Mouse (Mus musculus) embryonic facial prominence, embryonic 11.5 days (tissue): Measurements from ENCODE around the gene Slc17a3. TPM values are rescaled to one million over a fixed set of nuclear protein-coding genes. Genes with fewer than 3 reads are reported as not detected.

Experiments
- ATAC-seq: fragments of 200-750 bp; cut with Nextera tagmentation; replicated peaks from 2 replicates; pipeline ENCODE4 v1.8.0; 2017; ENCODE audit warnings: low read depth; ENCODE audit not compliant: insufficient number of reproducible peaks, low FRiP score, low TSS enrichment
- DNase-seq: peaks from one replicate; pipeline ENCODE4 v3.0.0-alpha.2; 2015; ENCODE audit warnings: low spot score
- H3K27ac ChIP-seq: fragments of 300-500 bp; sonication (generic); replicated peaks from 2 replicates; pipeline ENCODE4 v1.5.1; 2014; ENCODE audit warnings: mild to moderate bottlenecking, low read depth, low read length, control low read depth
- H3K27me3 ChIP-seq: fragments of 300-500 bp; sonication (generic); 2 replicates; pipeline ENCODE4 v1.6.1; 2014; ENCODE audit warnings: mild to moderate bottlenecking, low read length, moderate library complexity, mixed read lengths; ENCODE audit not compliant: control insufficient read depth, insufficient read depth
- H3K36me3 ChIP-seq: fragments of 300-500 bp; sonication (generic); replicated peaks from 2 replicates; pipeline ENCODE4 v1.6.1; 2014; ENCODE audit warnings: low read depth, mild to moderate bottlenecking, low read length, moderate library complexity, mixed read lengths; ENCODE audit not compliant: control insufficient read depth, insufficient read depth
- H3K4me1 ChIP-seq: fragments of 300-500 bp; sonication (generic); 2 replicates; pipeline ENCODE4 v1.6.1; 2014; ENCODE audit warnings: low read length, mixed read lengths; ENCODE audit not compliant: control insufficient read depth, insufficient read depth
- H3K4me2 ChIP-seq: fragments of 300-500 bp; sonication (generic); 2 replicates; pipeline ENCODE4 v1.6.1; 2014; ENCODE audit warnings: low read depth, mild to moderate bottlenecking, control low read depth, low read length, moderate library complexity
- H3K4me3 ChIP-seq: fragments of 300-500 bp; sonication (generic); 2 replicates; pipeline ENCODE4 v1.5.1; 2014; ENCODE audit warnings: low read depth, low read length, control low read depth
- H3K9ac ChIP-seq: fragments of 300-500 bp; sonication (generic); replicated peaks from 2 replicates; pipeline ENCODE4 v1.6.1; 2014; ENCODE audit warnings: mild to moderate bottlenecking, control low read depth, low read length
- H3K9me3 ChIP-seq: fragments of 300-500 bp; sonication (generic); replicated peaks from 2 replicates; pipeline ENCODE4 v1.6.1; 2016; ENCODE audit warnings: mild to moderate bottlenecking, low read length, inconsistent platforms, mixed read lengths; ENCODE audit not compliant: control insufficient read depth
- WGBS: fragments of 180-500 bp; shearing (Covaris S2); extraction: QIAGEN DNeasy Blood & Tissue Kit; methylation state at CpG from one replicate; pipeline ENCODE4 v1.1.7; 2014; 5-methylcytosine and 5-hydroxymethylcytosine counted together
- polyA plus RNA-seq: library from polyadenylated mRNA; unstranded; fragments of >200 nt; fragmentation: Nextera tagmentation; extraction: Ambion mirVana; gene quantifications from 2 replicates; pipeline ENCODE4 v1.2.1, GENCODE M21; 2014

Gene Slc17a3
- polyA plus RNA-seq, 1 experiment from 2014 or later: not detected

DNA sequence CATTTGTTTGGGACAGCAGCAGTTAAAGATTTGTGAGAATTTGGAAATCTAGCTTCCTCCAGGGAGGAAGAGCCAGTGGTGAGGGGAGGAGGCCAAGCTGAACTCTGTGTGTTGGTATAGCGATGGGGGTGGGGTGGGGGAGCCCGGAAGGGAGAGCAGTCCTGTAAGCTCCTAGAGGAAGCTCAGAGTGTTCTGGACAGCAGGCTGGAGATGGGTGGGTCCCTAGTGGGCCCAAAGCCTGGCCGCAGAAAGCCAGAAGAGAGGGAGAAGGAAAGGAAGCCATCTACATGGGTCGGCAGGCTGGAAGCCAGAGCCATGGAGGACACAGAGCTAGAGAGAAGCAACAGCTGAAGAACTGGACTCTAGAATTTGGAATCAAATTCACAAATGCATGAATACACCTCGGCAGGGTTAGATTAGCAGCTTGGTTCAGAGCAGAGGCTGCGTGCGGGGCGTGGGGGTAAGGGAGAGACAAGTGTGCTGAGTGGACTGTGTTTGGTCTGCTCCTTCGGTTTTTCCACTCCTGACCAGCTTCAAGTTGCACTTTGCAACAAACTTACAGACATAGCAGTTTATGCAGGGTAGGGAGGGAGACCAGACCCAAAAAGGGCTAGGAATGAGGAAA lies 27.0 kb downstream of the Slc17a3 start:
- Histone ChIP-seq H3K36me3 (no peaks in the 10 kb centered on the region), H3K4me2 (no peak overlapping the region), H3K27me3 (no peaks in the 10 kb centered on the region), H3K4me3 (no peak overlapping the region), H3K4me1 (no peaks in the 10 kb centered on the region), H3K9me3 (no peaks in the 10 kb centered on the region), H3K27ac (no peak overlapping the region), H3K9ac (no peak overlapping the region)
- 68% methylated on average over 9 of the region's 9 CpGs for WGBS
- DNase-seq (no peak), ATAC-seq (no peak)

DNA sequence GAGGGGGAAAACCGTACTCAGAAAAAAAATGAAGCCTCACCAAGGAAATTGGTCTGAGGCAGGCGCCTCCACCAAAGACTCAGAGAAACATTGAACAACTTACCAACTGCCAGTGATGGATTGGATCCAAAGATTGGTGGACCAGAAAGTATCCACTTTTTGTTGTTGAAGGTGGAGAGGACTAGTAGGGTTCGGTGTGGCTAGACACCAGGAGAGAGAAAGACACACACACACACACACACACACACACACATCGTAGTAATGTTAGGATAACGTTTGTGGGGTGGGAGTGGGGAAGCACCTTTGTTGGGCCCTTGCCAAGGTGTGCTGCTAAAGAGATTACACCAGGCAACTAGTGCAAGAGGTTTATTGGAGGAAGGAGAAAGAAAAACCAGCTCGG lies 27.8 kb downstream of the Slc17a3 start:
- H3K36me3 ChIP-seq: no peaks in the 10 kb centered on the region
- 88% methylated on average over 6 of the region's 6 CpGs for WGBS
- H3K9ac ChIP-seq: no peak overlapping the region
- no peak overlapping the region for H3K4me2 ChIP-seq
- H3K27me3 ChIP-seq: no peaks in the 10 kb centered on the region
- no peaks in the 10 kb centered on the region for H3K4me1 ChIP-seq
- H3K27ac ChIP-seq: no peak overlapping the region
- H3K4me3 ChIP-seq: no peak overlapping the region
- DNase-seq (no peak), ATAC-seq (no peak)
- no peaks in the 10 kb centered on the region for H3K9me3 ChIP-seq

DNA sequence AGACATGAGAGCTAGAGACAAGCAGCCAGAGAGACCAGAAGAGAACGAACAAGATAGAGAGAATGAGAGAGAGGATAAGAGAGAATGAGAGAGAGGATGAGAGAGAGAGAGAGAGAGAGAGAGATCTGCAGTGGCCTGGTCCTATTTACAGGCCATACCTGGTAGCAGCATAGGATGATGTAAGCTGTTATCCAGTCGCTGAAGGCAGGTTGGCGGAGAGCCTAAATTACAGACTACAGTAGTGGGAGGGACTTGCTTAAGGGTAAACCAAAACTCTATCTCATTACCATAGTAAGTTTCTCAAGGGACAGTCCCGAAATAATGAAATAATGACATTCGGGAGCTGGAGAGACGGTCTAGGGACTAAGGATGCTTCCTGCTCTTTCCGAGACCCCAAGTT lies 28.2 kb downstream of the Slc17a3 start, which contains the start of gene Slc17a1:
TSS of gene Slc17a1 (plus strand) at position 346 of the 400 bp plus-strand sequence.
- Histone ChIP-seq H3K9ac (no peak within 1 kb of the TSS), H3K4me2 (no peak within 1 kb of the TSS), H3K36me3 (no peaks in the 10 kb centered on the region), H3K4me3 (no peak within 1 kb of the TSS), H3K27ac (no peak within 1 kb of the TSS), H3K27me3 (no peaks in the 10 kb centered on the region), H3K9me3 (no peaks in the 10 kb centered on the region), H3K4me1 (no peaks in the 10 kb centered on the region)
- ATAC-seq (no peak), DNase-seq (no peak)
- WGBS: 88% methylated on average over 7 of the region's 7 CpGs

DNA sequence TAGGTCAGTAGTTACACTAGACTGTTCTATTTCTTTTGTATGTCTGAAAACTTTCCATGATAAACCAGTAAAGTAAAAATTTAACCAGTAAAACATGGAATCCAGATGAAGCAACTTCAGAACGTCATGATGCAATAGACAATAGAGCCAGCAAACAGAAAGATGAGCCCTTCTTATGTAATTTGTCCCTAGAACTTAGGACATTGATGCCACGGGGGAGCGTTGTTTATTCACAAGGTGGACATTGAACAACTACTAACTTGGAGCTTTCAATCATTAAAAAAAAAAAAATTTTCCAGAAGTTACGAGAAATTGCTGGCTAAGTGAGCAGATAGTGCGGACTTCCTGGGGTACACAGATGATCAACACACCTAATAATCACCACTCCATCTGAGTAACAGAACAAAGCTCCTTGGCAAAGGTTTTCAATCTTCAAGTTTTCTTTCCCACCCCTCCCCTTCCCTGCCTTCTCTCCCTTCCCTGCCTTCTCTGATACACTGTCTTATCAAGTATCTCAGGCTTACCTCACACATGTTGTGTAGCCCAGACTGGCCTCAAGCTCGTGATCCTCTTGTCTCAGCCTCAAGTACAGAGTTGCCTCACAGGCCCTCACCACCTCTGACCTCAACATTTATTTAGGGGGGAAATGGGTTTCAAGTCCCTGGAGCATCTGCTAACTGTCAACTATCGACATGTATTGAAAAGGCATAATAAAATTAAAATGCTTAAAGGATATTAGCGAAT lies 29.7 kb downstream of the Slc17a3 start:
- no peaks in the 10 kb centered on the region for H3K36me3 ChIP-seq
- no peak overlapping the region for H3K4me2 ChIP-seq
- 85% methylated on average over 8 of the region's 8 CpGs for WGBS
- H3K4me1 ChIP-seq: no peaks in the 10 kb centered on the region
- DNase-seq: no peak
- H3K27me3 ChIP-seq: no peaks in the 10 kb centered on the region
- no peak overlapping the region for H3K4me3 ChIP-seq
- no peaks in the 10 kb centered on the region for H3K9me3 ChIP-seq
- no peak for ATAC-seq
- H3K27ac ChIP-seq: no peak overlapping the region
- H3K9ac ChIP-seq: no peak overlapping the region

DNA sequence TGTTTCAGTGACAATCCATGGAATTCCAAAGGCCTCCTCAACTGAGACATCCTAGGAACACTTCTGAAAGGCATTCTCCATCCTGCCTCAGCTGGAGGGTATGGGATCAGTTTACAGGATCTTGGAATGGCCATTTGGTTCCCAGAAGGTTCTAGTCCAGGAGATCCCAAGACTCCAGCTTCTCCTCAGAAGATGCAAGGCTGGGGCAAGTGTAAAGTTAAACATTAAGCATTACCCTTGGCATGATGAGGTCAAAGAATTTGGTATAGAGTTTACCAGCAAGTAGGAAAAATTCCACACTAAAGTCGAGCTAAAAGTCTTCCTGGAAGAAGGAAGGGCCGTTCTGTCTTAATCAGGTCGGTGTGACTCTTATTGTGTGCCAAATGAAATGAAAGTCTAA lies 30.8 kb downstream of the Slc17a3 start:
- ATAC-seq (no peak), DNase-seq (no peak)
- no peaks in the 10 kb centered on the region for H3K27me3 ChIP-seq
- H3K9me3 ChIP-seq: no peaks in the 10 kb centered on the region
- no peaks in the 10 kb centered on the region for H3K4me1 ChIP-seq
- H3K4me2 ChIP-seq: no peak overlapping the region
- no peak overlapping the region for H3K4me3 ChIP-seq
- no peaks in the 10 kb centered on the region for H3K36me3 ChIP-seq
- no peak overlapping the region for H3K27ac ChIP-seq
- H3K9ac ChIP-seq: no peak overlapping the region
- 79% methylated on average over 3 of the region's 3 CpGs for WGBS

DNA sequence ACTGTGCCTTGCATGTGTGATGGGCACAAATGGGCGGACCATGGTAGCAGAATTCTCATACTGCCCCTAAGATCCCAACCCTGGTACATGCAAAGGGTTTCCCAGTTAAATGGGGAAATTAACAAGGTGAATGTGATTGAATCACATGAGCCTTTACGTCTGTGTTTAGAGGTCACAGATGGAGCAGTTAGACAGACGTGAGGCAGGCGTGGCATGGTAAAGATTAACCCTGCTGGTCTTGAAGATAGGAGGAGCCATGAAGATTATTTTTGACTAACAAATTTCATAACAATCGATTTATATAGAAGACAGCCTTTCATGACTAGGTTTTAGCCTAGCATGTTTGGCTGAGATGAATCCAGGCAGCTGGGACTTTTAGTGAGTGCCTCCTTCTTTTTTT lies 33.9 kb downstream of the Slc17a3 start:
- H3K27me3 ChIP-seq: no peaks in the 10 kb centered on the region
- H3K27ac ChIP-seq: no peak overlapping the region
- WGBS: 72% methylated on average over 5 of the region's 5 CpGs
- H3K9me3 ChIP-seq: no peaks in the 10 kb centered on the region
- no peak overlapping the region for H3K4me2 ChIP-seq
- H3K9ac ChIP-seq: no peak overlapping the region
- no peak for ATAC-seq
- no peak for DNase-seq
- no peak overlapping the region for H3K4me3 ChIP-seq
- no peaks in the 10 kb centered on the region for H3K36me3 ChIP-seq
- no peaks in the 10 kb centered on the region for H3K4me1 ChIP-seq

DNA sequence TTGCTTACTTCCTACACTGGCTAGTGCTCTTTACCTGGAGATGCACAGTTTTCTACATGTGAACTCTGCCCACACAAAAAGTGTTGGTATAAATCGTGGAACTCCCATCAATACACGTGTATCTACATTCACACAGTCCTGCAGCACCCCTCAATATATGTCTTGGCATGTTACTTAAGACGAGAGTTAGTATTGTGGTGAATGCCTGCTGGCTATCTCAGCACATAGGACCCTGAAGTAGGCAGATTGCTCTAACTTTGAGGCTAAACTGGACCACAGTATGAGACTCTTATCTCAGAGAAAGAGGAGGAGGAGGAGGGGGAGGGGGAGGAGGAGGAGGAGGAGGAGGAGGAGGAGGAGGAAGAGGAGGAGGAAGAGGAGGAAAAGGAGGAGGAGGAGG lies 39.9 kb downstream of the Slc17a3 start:
- Histone ChIP-seq H3K27me3 (no peaks in the 10 kb centered on the region), H3K4me2 (no peak overlapping the region), H3K36me3 (no peaks in the 10 kb centered on the region), H3K9me3 (no peaks in the 10 kb centered on the region), H3K4me3 (no peak overlapping the region), H3K9ac (no peak overlapping the region), H3K27ac (no peak overlapping the region), H3K4me1 (no peaks in the 10 kb centered on the region)
- 73% methylated on average over 3 of the region's 3 CpGs for WGBS
- no peak for ATAC-seq
- no peak for DNase-seq

DNA sequence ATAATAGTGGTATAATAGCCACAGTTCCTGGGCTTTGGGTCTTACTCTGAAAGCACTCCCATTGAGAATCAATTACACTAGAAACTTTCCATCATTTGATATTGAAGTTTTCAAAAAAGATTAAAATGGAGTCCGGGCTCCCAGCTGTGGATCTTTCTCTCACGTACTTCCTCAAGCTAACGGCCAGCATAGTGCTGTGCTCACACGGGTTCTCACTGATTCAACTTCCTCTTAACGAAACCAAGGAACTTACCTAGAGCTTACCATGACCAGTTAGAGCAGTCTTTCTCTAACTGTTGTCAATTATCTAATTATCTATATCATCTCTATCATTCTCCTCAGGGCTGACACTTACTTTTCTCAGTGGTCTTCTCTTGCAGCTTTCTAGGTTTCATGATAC lies 40.4 kb downstream of the Slc17a3 start:
- no peak for ATAC-seq
- Histone ChIP-seq H3K4me1 (no peaks in the 10 kb centered on the region), H3K36me3 (no peaks in the 10 kb centered on the region), H3K27me3 (no peaks in the 10 kb centered on the region), H3K27ac (no peak overlapping the region), H3K4me2 (no peak overlapping the region), H3K9ac (no peak overlapping the region), H3K9me3 (no peaks in the 10 kb centered on the region), H3K4me3 (no peak overlapping the region)
- 91% methylated on average over 5 of the region's 5 CpGs for WGBS
- DNase-seq: no peak
